Mouse (Mus musculus): ENCODE measurements around the gene Med21.
A peak's percentile ranks its signal among the peaks of the same experiment; 100 is the strongest.

The Med21 gene

GRCm38 (mm10) chr6:146640068-146640965, 2.0 kb upstream of the Med21 start:
- no peak for DNase-seq (ENCODE audit: low read depth, low spot score)

- DNase-seq (ENCODE audit: low read depth, low spot score): no peak
These were observed 1.4 kb upstream of the Med21 start for GRCm38 (mm10) chr6:146640991-146641390.

DNA sequence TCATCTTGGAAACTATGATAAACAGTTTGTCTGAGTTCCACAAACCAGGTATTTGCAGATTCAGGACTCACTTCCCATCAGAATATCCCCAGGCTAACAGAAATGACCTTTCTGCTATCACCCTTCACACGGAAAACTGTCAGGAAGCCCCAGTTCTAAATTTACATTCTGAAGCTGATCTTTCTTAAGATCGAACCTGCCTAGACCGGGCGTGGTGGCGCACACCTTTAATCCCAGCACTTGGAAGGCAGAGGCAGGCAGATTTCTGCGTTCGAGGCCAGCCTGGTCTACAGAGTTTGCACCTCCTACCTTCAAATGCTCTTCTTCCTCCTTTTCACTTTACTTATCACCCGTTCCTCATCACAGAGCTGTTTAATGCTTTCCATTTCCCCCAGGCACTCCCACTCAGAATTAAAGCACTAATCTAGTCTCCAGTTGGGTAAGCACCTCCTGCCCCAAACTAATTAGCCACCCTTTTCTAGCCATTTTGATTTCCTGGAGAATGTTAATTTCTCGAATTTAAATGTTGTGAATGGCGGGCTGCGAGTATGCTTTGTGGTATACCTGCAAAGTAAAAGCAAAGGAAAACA, 631 bp upstream of the Med21 start:
- no peak for DNase-seq (ENCODE audit: low read depth, low spot score)

DNA sequence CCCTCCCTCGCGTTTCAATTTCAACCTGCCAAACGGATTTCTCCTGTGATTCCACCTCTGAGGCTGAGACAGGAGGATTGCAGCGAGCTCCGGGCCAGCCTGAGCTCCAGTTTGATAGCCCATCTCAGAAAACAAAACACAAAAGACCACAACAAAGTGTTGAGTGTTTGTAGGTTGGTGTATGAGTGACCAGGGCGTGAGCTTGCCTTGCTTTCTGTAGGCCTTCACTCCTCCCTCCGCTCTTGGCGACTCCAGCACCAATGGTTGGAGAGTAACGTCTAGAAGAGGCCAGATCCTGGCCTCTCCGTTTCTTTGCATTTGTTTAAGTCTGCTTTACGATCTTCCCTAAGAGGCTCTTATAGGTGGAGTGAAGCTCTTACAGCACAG, 830 bp downstream of the Med21 start:
- DNase-seq (ENCODE audit: low read depth, low spot score): no peak

- DNase-seq (ENCODE audit: low read depth, low spot score): peak; percentile 51
These were observed 7.7 kb downstream of the Med21 start for GRCm38 (mm10) chr6:146650013-146650412.

- no peak for DNase-seq (ENCODE audit: low read depth, low spot score)
These were observed 9.1 kb downstream of the Med21 start for GRCm38 (mm10) chr6:146651431-146651830.

DNA sequence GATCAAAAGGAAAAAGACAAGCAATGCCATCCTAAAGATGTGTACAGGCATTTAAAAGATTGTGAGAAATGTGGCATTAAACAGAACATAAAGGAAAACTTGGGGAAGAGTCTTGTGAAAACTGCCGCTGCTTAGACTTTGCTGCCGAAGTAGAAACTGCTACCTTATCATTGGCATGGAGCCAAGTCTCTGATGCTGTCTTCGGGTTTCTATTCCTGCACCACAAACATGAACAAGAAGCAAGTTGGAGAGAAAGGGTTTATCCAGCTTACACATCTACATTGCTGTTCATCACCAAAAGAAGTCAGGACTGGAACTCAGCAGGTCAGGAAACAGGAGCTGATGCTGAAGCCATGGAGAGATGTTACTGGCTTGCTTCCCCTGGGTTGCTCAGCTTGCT, 10.8 kb downstream of the Med21 start:
- peak; percentile 43 for DNase-seq (ENCODE audit: low read depth, low spot score)

GRCm38 (mm10) chr6:146660591-146660990, 18.2 kb downstream of the Med21 start:
- peak; percentile 29 for DNase-seq (ENCODE audit: low read depth, low spot score)

DNA sequence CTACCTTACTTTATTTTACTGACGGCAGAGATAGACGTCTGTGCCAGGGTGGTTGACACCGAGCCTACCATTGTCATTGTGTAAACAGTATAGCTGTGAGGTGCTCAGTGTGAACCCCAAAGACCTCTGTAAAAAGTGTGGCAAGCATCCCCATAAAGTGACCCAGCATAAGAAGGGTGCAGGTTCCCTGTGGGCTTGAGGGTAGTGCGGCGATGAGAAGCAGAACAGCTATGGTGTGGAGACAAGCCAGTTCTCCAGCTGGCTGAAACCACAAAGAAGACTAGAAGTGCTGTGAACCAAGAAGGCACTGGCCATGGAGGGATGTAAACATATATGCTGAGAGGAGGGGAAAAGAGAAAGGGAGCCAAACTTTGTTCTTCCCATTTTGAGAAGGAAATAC, 19.3 kb downstream of the Med21 start:
- no peak for DNase-seq (ENCODE audit: low read depth, low spot score)

DNA sequence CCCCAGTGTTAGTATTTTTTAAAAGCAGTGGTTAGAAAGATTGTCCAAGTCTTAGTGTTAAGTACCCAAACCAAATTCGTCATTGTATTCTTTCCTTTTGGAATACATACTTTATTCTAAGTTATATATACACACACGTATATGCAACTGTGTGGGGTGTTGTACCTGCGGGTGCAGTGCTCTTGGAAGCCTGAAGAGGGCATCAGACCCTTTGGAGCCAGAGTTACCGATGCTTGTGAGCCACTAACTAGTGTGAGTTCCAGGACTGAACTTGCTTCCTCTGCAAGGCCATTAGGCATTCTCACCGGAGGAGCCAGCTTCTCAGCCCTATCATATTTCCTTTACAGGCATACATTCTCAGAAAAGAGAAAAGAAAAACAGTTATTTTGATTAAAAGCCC, 20.3 kb downstream of the Med21 start:
- DNase-seq (ENCODE audit: low read depth, low spot score): peak; percentile 77

DNA sequence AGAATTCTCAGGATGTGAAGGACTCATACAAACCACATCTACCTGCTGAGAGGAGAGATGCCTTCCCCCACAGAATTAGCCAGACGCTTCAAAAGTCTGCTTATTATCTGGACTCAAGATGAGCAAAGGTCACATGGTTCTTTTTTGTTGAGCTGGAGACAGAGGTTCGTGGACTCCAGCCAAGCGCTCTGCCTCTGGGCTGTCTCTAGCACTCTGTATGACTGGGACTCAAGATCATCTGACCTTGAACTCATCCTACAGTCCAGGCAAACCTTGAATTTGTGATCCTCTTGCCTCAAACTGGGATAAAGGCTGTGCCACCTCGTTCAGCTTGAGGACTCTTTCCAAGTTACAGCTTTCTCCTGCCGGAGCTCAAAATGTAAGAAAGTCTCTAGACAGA, 21.8 kb downstream of the Med21 start:
- DNase-seq (ENCODE audit: low read depth, low spot score): peak; percentile 13

DNA sequence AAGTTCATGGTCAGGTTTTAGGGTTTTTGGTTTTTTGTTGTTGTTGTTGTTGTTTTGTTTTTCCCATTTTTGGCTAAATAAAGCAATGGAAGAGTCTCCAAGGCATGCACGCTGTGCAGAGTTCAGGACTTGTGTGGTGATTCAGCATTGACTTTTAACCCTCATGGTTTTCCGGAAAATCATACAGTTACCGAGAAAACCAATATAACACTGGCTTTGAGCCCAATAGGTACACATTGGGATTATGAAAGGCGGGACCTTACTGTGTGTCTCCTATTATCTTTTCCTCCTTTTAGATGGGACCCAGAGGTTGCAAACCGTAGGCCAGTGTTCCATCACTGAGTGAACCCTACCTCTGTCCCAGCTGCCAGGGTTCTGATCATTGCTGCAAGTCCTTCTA, 22.6 kb downstream of the Med21 start:
- no peak for DNase-seq (ENCODE audit: low read depth, low spot score)

DNA sequence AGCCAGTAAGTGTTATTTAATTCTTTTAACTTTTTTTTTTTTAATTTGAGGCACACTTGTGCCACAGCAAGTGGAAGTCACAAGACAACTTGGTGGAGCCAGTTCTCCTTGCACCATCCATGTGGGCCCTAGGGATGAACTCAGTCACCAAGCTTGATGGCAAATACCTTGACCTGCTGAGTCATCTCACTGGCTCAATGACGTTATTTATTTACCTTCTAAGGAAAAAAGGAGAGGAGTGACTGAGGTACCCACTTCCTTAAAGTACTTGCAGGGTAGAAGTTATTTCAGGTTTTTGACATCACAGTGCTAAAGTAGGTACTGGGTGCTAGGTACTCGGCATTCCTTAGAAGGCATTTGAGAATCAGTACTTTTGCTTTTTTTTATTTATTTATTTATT, 23.1 kb downstream of the Med21 start:
- no peak for DNase-seq (ENCODE audit: low read depth, low spot score)

DNA sequence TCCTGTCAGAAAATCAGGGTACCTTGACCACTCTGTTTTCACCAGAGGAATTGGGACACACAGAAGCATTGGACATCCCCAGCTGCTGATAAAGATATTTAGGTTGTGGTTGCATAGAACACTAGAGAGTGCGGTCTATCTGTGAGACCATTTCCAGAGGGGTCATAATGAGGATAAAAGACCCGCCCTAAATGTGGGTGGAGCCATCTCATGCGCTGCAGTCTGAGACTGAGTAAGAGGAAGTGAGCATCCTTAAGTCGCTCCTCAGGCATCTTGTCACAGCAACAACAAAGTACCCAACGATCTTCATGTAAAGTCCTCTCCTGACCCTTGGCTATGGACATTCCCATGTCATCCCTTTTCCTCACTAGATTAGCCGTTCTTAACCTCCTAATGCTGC, 24.5 kb downstream of the Med21 start:
- DNase-seq (ENCODE audit: low read depth, low spot score): no peak

DNA sequence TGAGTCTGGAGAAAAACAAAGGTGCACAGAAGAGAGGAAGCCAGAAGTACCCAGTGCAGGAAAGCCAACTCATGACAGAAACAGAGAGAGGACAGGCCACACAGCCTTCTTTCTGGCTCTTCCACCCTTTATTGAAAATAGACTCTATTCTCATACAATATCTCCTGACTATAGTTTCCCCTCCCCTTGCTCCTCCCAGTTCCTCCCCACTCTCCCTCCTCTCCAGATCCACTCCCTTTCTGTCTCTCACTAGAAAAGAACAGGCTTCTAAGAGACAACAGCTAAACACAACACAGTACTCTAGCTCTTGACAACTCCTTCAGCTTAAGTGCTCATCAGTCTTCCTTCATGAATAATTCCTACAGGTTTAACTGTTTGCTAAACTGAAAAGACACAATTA, 26.3 kb downstream of the Med21 start:
- DNase-seq (ENCODE audit: low read depth, low spot score): no peak

DNA sequence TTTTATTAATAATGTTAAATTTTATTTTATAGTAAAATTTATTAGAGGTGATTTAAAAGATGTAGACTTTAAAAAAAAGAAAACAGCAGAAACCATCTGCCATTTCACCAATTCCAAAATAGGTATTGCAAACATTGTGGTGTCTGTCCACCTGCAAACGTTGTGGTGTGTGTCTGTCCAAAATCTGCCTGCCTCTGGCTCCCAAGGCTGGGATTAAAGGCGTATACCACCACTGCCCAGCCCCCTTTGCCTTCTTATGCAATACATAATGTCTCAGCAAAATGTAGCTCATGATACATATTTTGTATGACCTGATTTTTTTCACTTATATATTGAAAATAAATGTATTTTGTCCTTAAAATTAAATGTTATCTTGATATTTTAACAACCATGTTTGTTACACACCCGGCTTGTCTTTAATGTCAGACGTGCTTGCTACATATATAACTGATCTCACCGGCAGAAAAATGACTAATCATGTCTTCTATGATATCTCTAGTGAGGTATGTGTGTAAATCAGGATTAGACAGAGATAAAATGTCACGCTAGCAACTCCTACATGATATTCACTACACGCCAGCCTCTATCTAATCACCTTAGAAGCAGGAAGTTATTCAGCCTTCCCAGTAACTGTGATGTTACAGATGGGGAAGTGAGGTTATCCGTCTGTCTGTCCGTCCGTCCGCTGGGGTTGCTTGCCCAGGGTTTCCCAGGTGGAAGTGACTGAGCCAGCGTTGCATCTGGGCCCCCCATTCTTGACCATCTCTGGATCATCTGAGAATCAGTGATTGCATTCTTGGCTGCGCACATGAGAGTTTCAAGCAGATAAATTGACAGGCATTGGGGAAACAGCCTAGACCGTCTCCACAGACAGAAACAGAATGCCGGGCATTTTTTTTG, 28.9 kb downstream of the Med21 start:
- peak; percentile 8 for DNase-seq (ENCODE audit: low read depth, low spot score)

DNA sequence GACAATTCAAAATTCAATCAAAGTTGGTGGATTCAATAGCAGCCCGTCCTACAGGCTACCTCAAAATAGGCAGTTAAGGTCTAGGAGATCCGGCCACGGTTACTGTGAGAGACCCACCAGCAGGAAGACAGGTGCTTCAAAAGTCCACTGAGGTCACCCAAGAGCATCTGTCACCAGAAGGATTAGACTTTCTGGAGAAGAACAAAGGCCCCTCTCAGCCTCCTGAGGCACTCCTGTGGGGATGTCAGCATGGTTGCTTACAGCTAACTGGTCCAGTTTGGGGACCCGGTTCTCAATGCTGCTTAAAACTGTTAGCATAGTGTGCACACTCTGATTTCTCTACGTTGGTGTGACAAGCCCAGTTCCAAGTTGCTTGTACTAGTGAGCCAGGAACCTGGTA, 29.8 kb downstream of the Med21 start:
- DNase-seq (ENCODE audit: low read depth, low spot score): no peak

GRCm38 (mm10) chr6:146673696-146674095, 31.3 kb downstream of the Med21 start:
- DNase-seq (ENCODE audit: low read depth, low spot score): no peak

DNA sequence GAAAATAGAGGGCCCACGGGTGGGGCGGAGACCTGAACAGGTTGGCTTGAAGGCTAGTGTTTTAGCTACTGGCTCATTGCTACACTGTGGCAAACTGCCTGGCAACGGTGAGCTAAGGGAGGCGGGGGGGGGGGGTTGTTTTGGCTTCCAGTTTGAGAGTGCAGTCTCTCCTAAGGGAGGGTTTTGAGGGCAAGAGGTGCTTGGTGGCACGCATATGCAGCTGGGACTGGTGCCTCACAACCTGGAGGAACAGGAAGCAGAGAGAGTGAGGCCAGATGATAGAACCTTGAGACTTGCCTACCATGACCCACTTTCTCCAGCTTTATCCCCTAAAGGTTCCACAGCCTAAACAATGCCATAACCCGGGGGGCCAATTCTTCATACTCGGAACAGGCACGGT, 32.1 kb downstream of the Med21 start:
- no peak for DNase-seq (ENCODE audit: low read depth, low spot score)

- peak; percentile 52 for DNase-seq (ENCODE audit: low read depth, low spot score)
These were observed 32.7 kb downstream of the Med21 start for GRCm38 (mm10) chr6:146674881-146675536.

GRCm38 (mm10) chr6:146676904-146677303, 34.6 kb downstream of the Med21 start:
- no peak for DNase-seq (ENCODE audit: low read depth, low spot score)

Measured in brain, adult 2 months (tissue).